Mouse (Mus musculus): ENCODE measurements around the gene Eya2. TPM values are rescaled to one million over a fixed set of nuclear protein-coding genes. Genes with fewer than 3 reads are reported as not detected.

Gene Eya2
- polyA plus RNA-seq, 2 experiments from 2014 or later = 11.9 to 18.9 TPM

DNA sequence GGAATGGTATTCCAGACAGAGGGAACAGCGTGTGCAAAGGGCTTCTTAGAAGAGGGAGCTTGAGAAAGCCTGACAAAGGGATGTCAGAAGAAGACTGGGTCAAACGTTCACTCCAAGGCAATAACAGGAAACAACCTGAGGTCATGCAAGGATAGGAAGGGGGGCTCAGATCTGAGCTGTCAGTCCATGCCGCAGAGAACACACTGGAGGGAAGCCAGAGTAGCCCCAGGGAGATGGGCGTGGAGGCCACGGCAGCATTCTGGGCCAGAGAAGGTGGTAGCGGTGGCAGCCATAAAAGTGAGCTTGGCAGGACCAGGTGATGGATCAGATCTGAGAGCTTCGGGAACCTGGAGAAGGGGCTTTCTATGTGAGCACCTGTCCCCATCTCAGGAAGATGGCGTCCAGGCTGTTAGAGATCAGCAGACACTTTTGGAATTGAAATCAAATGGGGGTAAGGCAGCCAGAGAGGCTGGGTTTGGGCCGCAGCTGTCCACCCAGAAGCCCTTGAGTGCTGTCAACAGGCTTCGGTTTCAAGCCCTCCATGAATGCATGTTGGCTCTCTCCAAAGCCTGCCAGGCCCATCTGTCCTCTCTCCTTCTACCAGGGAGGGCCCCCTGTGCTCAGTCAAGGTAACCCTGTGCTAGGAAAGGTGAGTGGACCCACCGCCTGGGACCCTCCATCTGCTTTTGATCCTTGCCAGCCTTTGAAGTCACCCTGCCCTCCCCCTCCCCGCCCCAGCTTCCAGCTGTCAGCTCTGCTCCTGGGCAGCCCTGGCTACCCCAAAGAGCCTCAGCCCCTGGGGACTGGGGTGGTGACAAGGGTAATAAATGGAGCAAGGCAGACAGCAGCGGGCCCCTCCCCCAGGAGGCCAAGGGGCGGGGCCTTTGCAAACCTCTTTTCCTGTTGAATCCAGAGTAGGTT lies 58.4 kb downstream of the Eya2 start:
- peak; percentile 42 for ATAC-seq

GRCm38 (mm10) chr2:165654151-165654550 lies 59.3 kb downstream of the Eya2 start:
- ATAC-seq = no peak

- ATAC-seq = peak; percentile 95
These were observed 60.1 kb downstream of the Eya2 start for GRCm38 (mm10) chr2:165654696-165655491.

- no peak for ATAC-seq
These were observed 61.7 kb downstream of the Eya2 start for GRCm38 (mm10) chr2:165656541-165656940.

- ATAC-seq = no peak
These were observed 62.1 kb downstream of the Eya2 start for GRCm38 (mm10) chr2:165656956-165657355.

DNA sequence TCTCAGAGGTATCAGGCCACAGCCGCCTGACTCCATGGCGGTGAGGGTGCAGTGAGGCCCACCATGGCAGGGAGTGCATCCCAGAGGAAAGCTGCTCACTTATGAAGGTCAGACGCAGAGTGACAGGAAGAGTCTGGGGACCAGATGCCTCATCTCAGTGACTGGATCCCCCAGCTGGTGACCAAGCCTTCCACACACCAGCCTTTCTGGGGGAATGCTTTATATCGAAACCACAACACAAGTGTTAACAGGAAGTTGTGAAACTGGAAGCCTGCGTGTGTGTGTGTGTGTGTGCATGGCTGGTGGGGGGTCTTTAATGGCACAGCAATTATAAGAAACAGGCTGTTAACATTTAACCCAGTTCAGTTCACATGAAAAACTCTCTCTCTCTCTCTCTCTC lies 64.7 kb downstream of the Eya2 start:
- no peak for ATAC-seq

- no peak for ATAC-seq
These were observed 68.4 kb downstream of the Eya2 start for GRCm38 (mm10) chr2:165663266-165663665.

DNA sequence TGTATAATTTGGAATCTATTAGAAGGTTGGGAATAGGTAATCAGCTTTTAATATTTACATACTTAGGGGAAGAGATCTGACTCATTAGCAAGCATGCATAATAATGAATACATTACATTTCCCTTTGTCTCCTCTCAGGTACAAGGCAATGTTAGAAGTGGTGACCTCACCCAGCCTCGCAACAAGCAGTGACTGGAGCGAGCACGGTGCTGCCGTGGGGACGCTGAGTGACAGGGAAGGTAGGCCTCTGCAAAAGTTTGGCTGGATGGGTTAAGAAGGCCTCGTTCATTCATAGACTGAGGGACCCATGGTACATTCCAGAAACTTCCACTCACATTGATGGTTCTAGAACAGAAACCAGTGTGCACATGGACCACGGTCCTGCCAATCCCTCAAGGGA lies 69.8 kb downstream of the Eya2 start:
- ATAC-seq = no peak

DNA sequence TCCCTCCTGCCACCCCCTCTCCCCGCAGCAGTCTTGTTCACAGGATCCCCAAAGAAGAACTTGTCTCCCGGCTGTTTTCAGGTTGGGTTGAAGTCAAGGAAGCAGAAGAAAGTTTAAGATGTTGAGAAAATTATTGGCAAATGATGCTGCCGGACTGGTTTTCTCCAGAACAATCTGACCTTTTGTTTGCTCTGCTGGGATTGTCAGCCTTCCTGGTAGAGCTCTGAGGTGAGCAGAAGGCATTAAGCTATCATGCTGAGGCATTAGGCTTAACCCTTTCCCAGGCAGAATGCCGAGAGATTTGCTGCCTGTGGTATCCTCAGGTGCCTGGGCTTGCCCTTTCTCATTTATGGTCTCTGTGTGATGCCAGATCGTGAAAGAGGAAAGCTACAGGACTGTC lies 70.3 kb downstream of the Eya2 start:
- ATAC-seq = no peak

DNA sequence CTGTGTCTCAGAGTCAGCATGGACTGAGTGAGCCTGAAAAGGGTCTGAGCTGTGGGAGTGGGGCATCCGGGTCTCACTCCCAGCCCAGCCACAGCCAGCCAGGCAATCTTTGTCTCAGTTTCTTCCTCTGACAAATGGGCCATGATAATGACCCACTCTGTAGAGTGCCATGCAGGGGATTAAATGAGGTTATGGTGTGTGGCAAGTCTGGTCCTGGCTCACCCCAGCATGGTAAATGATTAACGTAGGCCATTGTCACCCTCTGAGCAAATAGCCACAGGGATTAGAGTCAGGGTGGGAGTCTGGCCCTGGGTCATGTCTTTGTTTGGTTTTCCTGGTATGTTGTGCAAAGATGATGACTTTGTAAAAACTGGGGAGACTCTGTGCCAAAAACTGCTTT lies 72.3 kb downstream of the Eya2 start:
- no peak for ATAC-seq

DNA sequence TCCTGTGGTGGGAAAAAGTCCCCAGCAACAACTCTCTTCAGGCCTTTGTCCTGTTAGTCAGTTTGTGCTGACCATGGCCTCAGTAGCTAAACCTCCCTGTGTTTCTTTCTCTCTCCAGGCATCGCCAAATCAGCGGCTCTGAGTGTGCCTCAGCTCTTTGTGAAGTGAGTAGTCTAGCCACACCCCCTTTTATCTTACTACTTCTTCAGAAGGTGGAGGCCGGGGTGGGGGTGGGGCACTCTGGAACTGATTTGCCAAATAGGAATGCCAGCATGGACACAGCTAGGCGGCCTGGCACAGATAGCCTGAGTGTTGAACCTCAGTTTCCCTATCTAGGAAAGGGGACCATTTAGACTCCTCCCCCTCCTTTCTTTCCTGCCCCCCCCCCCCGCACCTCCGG lies 87.9 kb downstream of the Eya2 start:
- ATAC-seq = no peak

GRCm38 (mm10) chr2:165687516-165687915 lies 92.7 kb downstream of the Eya2 start:
- ATAC-seq = no peak

DNA sequence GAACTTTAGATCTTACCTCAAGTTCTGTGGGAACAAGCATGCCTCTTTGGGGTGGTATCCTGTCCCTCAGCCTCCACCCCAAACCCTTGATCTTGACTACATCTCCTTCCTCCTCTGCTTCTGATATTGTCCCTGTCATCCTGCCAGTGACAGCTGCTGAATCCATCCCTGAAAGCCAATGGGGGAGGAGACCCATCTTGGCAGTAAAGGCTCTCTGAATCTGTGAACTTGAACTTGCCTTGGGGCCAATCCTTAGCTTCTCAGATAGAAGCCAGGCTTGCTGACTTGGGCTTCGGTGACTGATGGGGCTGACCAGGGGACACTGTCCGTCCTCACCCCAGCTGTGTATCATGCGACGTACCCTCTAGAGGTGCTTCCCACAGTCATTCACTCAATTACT lies 94.1 kb downstream of the Eya2 start:
- ATAC-seq = no peak

GRCm38 (mm10) chr2:165691016-165691415 lies 96.2 kb downstream of the Eya2 start:
- no peak for ATAC-seq

DNA sequence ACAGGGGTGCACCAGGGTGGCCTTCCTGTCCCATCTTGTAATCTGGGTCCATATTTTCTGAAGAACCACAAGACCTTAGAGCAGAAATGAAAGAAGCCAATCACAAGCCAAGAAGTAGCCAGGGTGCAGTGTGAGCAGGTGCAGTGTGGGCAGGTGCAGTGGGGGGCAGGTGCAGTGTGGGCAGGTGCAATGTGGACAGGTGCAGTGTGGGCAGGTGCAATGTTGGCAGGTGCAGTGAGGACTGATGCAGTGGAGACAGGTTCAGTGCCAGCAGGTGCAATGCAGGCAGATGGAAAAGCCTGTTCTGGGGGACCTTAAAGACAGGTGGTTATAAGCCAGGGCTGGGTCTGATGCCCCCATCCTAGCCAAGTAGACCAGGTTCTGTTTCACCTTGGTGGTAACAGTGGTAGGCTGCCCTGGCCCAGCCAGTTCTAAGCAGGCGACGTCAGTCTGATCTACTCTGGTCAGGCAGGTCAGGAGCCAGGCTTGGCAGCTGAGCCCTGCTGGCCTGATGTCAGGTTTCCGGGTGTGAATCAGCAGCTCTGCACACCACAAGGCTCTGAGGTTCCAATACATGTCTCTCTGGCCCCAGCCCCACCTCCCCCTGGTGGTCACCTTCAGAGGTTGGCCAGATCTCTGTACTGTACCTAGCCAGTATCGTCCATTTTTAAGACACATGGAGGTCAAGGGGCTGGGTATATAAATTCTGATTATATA lies 98.3 kb downstream of the Eya2 start:
- ATAC-seq = no peak

DNA sequence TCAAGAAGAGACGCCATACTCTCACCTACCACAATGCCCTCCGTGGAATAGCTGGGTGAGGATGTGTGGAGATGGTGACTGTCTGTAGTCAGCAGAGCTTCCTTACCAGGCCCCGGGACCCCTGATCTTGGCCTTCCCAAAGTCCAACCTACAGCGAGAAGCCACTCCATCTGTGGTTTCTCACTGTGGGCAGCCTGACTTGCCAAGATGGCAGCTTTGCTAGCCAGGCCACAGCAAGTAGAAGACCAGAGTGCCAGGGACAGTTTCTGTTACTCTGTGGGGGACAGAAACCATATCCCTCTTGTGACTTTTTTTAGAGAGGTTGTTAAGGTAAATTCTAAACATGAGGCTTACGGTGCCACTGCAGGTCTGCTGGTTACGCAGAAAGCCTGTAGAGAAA lies 99.9 kb downstream of the Eya2 start:
- no peak for ATAC-seq

GRCm38 (mm10) chr2:165700252-165700908 lies 105.5 kb downstream of the Eya2 start:
- ATAC-seq = no peak

GRCm38 (mm10) chr2:165703033-165703805 lies 108.4 kb downstream of the Eya2 start:
- no peak for ATAC-seq

- no peak for ATAC-seq
These were observed 113.4 kb downstream of the Eya2 start for GRCm38 (mm10) chr2:165708266-165708665.

DNA sequence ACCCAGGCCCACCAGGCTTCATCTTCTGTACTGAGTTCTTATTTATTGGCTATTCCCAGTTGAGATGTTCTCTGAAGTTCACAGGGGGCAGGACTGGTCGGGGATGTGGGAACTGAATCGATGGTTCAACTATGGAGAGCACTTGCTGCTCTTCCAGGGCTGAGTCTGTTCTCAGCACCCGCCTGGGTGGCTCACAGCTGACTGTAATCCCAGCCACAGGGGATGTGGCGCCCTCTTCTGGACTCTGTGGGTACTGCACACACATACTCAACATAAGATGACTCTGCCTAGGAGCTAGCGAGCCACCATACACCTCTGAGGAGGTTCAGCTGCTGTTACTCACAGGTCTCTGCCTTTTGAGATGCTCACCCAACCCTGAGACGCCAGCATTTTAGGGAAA lies 121.9 kb downstream of the Eya2 start:
- ATAC-seq = no peak
